Mouse (Mus musculus) bone marrow macrophage, adult 2 months (primary cell): ENCODE data around the gene Ppm1a.

Experiments used
- CTCF ChIP-seq: IDR thresholded peaks from 2 replicates; pipeline ENCODE4 v1.5.1; 2012; ENCODE audit warnings: low read depth, mild to moderate bottlenecking, low read length, moderate library complexity
- POLR2A ChIP-seq: IDR thresholded peaks from 2 replicates; pipeline ENCODE4 v1.6.1; 2012; ENCODE audit warnings: mild to moderate bottlenecking, low read depth, low read length, borderline replicate concordance

DNA sequence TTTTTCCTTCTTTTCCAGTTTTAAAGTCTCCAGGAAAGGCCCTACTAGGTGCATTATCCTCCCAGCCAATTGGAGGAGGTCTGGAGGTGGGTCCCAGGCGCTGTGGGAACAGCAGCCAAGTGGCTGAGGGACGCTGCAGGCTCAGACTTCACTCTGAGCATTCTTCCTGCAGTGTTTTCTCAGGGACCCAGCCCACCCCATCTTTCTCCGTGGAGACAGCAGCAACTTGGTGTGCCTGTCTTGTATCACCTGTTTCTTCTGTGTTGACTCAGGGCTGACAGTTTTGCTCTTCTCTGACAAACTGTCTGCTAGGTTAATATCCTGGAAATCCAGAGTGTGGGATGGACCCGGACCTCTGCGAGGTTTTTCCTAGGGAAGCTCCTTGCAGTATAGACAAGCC lies 68.4 kb downstream of the Ppm1a start:
- TF ChIP-seq POLR2A, result no peak
- TF ChIP-seq CTCF, result no peak
